Mouse (Mus musculus) CD4-positive, CD25-positive, alpha-beta regulatory T cell, adult 2 months (primary cell): ENCODE results near the gene Olfr1089.

Experiments
- DNase-seq: peaks from one replicate; pipeline ENCODE4 v3.0.0-alpha.2; 2012; ENCODE audit warnings: low read depth, low spot score

The Olfr1089 gene

GRCm38 (mm10) chr2:86733601-86734000 is at the start of gene Olfr1089:
Gene Olfr1089 (minus strand): TSS chr2:86733701.
- DNase-seq = no peak

GRCm38 (mm10) chr2:86782179-86782578 is 48.7 kb upstream of the Olfr1089 start, which contains the start of gene Olfr1093:
Gene Olfr1093 (plus strand): TSS chr2:86782479.
- no peak for DNase-seq

GRCm38 (mm10) chr2:86761050-86761449 is 27.5 kb upstream of the Olfr1089 start:
- no peak for DNase-seq

GRCm38 (mm10) chr2:86758893-86759292 is 25.4 kb upstream of the Olfr1089 start, which contains the start of gene Olfr1090:
Gene Olfr1090 (minus strand): TSS chr2:86758993.
- no peak for DNase-seq

GRCm38 (mm10) chr2:86698295-86698694 is 35.2 kb downstream of the Olfr1089 start, which contains the start of gene Olfr1087:
Gene Olfr1087 (minus strand): TSS chr2:86698395.
- no peak for DNase-seq
